ENCODE assay signal across 26 mouse cellular contexts in the genomic region with DNA sequence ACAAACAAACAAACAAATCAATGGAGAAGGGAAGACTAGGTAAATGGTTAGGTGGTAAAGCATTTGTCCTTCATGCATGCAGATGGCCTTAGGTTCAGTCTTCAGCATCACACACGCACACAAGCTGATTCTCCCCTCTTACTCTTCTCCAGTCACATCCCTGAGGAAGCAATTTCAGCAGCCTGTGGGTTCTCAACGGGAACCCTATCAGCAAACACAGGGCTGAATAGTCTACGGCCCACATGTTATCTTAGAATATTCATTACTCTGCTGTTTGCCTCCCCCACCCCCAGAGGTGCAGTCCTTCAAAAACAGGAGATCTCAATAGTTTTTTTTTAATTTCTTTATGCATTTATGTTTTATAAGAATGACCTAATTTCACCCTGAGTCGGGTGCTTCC. TPM values are rescaled to one million over a fixed set of nuclear protein-coding genes. Genes with fewer than 3 reads are reported as not detected.
"Had no signal": no experiment of that assay in that cellular context is flagged by ENCODE, and none has a peak within 500 bp of the region (broad histone marks: within the 10 kb centered on the region; RNA-seq: fewer than 3 reads in every experiment).

No protein-coding gene starts in this region.

- H3K4me3 ChIP-seq: midbrain, embryonic 10.5 days; midbrain, embryonic 12.5 days; myocyte; neural tube, embryonic 13.5 days; neural tube, embryonic 15.5 days had no signal

- ATAC-seq: midbrain, embryonic 16.5 days had no signal

- DNase-seq: lung, adult 18-20 months; lung, embryonic 14.5 days; lung, postnatal 10 days; lung, postnatal 4 days; midbrain, embryonic 14.5 days; retina, postnatal 1 day; right cerebral cortex, adult 18-20 months; right cerebral cortex, postnatal 25 days; right cerebral cortex, postnatal 4 days; spleen, adult 18-20 months; thymus, adult 18-20 months; thymus, postnatal 14 days; thymus, postnatal 36 days had no signal

- H3K4me2 ChIP-seq: lung, embryonic 14.5 days; midbrain, embryonic 12.5 days; neural tube, embryonic 13.5 days; neural tube, embryonic 15.5 days had no signal

- H3K9me3 ChIP-seq: midbrain, embryonic 10.5 days; midbrain, embryonic 12.5 days; neural tube, embryonic 13.5 days; neural tube, embryonic 15.5 days had no signal

- H3K36me3 ChIP-seq: midbrain, embryonic 10.5 days; midbrain, embryonic 12.5 days; neural tube, embryonic 13.5 days; neural tube, embryonic 15.5 days had no signal

- H3K27ac ChIP-seq: midbrain, embryonic 10.5 days; midbrain, embryonic 12.5 days; neural tube, embryonic 13.5 days; neural tube, embryonic 15.5 days had no signal

- H3K9ac ChIP-seq: lung, embryonic 14.5 days; midbrain, embryonic 12.5 days; neural tube, embryonic 13.5 days; neural tube, embryonic 15.5 days had no signal

RNA-seq across cellular contexts. Expression of a gene that starts 3.8 kb away (rescaled TPM):
- polyA plus RNA-seq: liver, embryonic 16.5 days; lung, embryonic 14.5 days; lung, embryonic 16.5 days; midbrain, embryonic 10.5 days; midbrain, embryonic 12.5 days; midbrain, embryonic 14.5 days; midbrain, embryonic 16.5 days; neural tube, embryonic 11.5 days; neural tube, embryonic 13.5 days; neural tube, embryonic 15.5 days; small intestine, adult 2 months; stomach, embryonic 14.5 days; stomach, embryonic 16.5 days had no signal

RNA-seq across cellular contexts. Expression of a gene that starts 43.5 kb away (rescaled TPM):
- polyA plus RNA-seq: liver, embryonic 16.5 days; lung, embryonic 14.5 days; small intestine, adult 2 months; thymus, postnatal 0 days had no signal

RNA-seq across cellular contexts. Expression of a gene that starts 51.8 kb away (rescaled TPM):
- polyA plus RNA-seq: liver, embryonic 16.5 days; myocyte; small intestine, adult 2 months had no signal
